Mouse (Mus musculus) gastrocnemius, postnatal 25 days (tissue): Measurements from ENCODE around the gene Dlx3. TPM values are rescaled to one million over a fixed set of nuclear protein-coding genes. Genes with fewer than 3 reads are reported as not detected.

ENCODE experiments used
- DNase-seq: peaks from one replicate; pipeline ENCODE4 v3.0.0; 2022
- total RNA-seq, 2 experiments: library from RNA; stranded (reverse); gene quantifications; 1 replicate in 1 of 2; 2 replicates in 1 of 2; pipeline ENCODE4 v1.2.3; 2021

The Dlx3 gene
- total RNA-seq, 2 experiments from 2014 or later, result not detected

DNA sequence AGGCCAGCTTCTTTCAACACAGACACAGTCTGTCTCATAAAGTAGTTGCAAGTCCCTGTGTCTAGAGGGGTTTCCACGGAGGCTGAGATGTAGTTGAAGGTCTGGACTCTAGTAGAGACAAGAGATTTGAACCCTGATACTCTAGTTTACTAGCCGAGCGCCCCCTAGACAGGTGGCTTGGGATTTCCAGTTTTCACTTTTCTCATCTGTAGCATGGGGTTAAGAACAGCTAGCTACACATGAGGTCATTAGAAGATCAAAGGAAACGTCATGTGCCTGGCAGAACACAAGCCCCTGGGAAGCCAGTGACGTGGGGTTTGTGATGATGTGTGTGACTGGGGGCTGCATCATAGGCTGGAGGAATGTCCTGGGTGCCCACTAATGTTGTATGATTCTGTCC, 37.4 kb downstream of the Dlx3 start:
- DNase-seq, result no peak

DNA sequence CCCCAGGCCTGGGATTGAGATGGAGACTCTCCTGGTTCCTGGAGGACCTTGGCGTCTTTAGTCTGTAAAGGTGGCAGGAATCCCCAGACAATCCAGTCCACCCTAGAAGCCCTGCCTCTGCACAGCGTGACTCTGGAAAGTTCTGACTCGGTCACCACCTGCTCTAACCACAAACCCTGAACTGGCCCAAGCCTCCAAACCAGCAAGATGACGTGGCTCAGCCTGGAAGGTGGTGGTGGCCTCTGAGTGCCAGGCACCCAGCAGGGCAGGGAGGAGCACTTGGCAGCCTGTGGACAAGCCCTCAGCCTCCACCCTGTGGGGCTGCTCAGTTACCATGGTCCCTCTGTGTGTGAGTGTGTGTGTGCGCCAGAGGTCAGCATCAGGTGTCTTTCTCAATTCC, 38.0 kb downstream of the Dlx3 start:
- no peak for DNase-seq

DNA sequence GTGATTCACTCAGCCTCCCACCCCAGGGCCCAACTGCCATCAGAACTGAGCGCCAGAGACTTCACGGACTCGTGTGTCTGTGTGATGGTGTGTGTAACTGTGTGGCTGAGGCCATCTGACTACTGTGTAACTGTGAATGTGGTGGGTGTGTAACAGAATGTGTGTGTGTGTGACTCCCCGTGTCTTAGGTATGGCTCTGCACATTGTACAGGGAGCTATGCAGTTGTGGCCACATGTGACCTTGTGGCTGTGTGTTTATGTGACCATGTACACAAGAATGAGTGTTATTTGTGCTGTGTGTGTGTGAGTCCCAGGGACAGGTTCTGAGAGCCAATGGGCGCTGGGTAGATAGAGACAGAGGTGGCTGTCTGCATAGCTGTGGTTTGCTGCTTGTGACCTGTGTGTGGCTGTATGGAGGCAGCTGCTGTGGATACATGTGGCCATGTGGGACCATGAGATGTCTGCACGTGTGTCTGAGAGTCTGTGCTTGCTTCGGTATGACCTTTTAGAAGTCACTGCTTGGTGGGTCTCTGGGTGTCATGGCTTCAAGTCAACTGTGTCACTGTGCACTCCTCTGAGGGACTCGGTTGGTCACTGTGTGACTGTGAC, 39.9 kb downstream of the Dlx3 start:
- no peak for DNase-seq

DNA sequence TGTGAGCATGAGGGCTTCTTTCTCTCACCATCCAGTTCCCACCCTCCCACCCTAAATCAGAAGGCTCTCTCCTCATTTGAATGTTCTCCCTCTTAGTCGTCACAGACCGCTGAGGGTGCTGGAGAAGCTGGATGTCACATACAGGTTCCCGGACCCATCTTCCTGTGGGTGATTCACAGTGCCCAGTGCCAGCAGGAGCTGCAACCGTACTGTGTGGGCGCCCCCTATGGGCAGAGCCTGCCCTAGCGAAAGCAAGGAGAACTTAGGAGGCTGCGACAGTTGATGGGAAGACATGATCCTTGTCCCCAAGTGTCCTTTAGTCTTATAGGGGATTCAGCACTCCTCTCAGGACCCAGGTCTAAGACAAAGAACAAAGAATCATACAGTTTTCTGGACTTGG, 40.8 kb downstream of the Dlx3 start:
- DNase-seq, result no peak

DNA sequence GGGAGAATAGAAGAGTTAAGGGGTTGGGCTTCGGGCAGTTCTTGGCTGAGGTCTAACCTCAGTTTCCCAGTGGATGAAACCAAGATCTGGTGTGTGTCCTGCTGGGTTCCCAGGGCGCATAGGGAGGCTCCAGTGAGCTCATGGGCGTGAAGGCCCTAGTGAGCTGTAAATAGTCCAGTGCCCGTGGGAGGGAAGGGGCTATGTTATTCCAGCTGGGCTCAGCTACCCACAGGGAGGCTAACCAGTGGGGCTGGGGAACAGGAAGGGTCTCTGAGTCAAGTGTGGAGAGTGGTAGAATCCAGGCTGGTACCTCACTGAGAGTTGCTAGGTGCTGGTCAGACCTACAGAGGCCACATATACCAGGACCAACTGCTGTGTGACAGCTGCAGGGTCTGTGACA, 41.8 kb downstream of the Dlx3 start:
- DNase-seq, result no peak

DNA sequence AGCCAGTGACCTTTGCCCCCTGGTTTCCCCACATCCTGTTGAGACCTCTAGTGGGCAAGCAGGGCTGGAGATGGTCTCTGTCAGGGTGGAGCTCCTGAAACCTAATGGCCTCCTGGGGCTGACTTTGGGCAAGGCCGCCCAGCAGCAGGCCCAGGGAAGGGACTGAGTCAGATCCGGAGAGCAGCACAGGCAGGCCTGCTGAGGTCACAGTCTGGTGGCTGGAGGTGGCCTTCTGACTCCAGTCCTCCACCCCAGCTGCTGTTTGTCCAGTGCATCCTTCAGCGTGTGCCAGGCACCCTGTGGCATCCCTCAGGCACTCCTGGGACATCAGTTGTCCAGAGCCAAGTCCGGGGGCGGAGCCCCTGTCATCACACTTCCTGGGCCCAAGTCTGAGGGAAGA, 45.9 kb downstream of the Dlx3 start:
- DNase-seq, result no peak

Other genes starting within 250 kb of the Dlx3 start
- 1,000 to 10,000 TPM; 1,080 to 1,200 TPM for gene Col1a1, start 183.9 kb upstream of the Dlx3 start, total RNA-seq
- gene Hils1, start 152.5 kb upstream of the Dlx3 start, total RNA-seq, result not detected
- gene Sgca, start 143.8 kb upstream of the Dlx3 start, total RNA-seq, result 100 to 1,000 TPM; 255 to 276 TPM
- gene Ppp1r9b, start 129.1 kb upstream of the Dlx3 start, total RNA-seq, result 10 to 100 TPM; 21.8 to 30.0 TPM
- under 1 TPM; 0.61 to 0.80 TPM for gene Samd14, start 110.2 kb upstream of the Dlx3 start, total RNA-seq
- gene Pdk2, start 78.8 kb upstream of the Dlx3 start, total RNA-seq, result 100 to 1,000 TPM; 351 to 396 TPM
- 1 to 10 TPM; 2.9 to 5.4 TPM for gene Itga3, start 43.3 kb upstream of the Dlx3 start, total RNA-seq
- gene Dlx4, start 26.1 kb downstream of the Dlx3 start, total RNA-seq, result not detected
- under 1 TPM; 0.23 to 0.35 TPM for gene Tac4, start 141.4 kb downstream of the Dlx3 start, total RNA-seq
- 10 to 100 TPM; 16.9 to 19.6 TPM for gene Kat7, start 190.1 kb downstream of the Dlx3 start, total RNA-seq
- 1 to 10 TPM; 4.2 to 4.5 TPM for gene Fam117a, start 216.9 kb downstream of the Dlx3 start, total RNA-seq